Mouse (Mus musculus): Measurements from ENCODE around the gene Nsf.
"Not testable (repeated sequence)": the region's sequence is repeated elsewhere in the genome, so short reads cannot be mapped to it uniquely, and the experiment has no call there.

Gene Nsf

GRCm38 (mm10) chr11:103953896-103954292, at the start of gene Nsf:
Nsf (minus strand) TSS chr11:103954056.
- DNase-seq (ENCODE audit: low read depth, low spot score): peak; percentile 73

GRCm38 (mm10) chr11:104003397-104003796, 49.5 kb upstream of the Nsf start:
- DNase-seq (ENCODE audit: low read depth, low spot score): no peak

- no peak for DNase-seq (ENCODE audit: low read depth, low spot score)
Measured at GRCm38 (mm10) chr11:104002191-104002590, 48.3 kb upstream of the Nsf start.

- DNase-seq (ENCODE audit: low read depth, low spot score): no peak
Measured at GRCm38 (mm10) chr11:104001395-104001955, 47.6 kb upstream of the Nsf start.

GRCm38 (mm10) chr11:104000667-104001394, 47.0 kb upstream of the Nsf start:
- DNase-seq (ENCODE audit: low read depth, low spot score): peak; percentile 43

GRCm38 (mm10) chr11:103998737-103999136, 44.9 kb upstream of the Nsf start:
- DNase-seq (ENCODE audit: low read depth, low spot score): no peak

- DNase-seq (ENCODE audit: low read depth, low spot score): peak; percentile 34
Measured at GRCm38 (mm10) chr11:103997385-103997784, 43.5 kb upstream of the Nsf start.

- no peak for DNase-seq (ENCODE audit: low read depth, low spot score)
Measured at GRCm38 (mm10) chr11:103992638-103993037, 38.8 kb upstream of the Nsf start.

GRCm38 (mm10) chr11:103990049-103990557, 36.2 kb upstream of the Nsf start:
- DNase-seq (ENCODE audit: low read depth, low spot score): not testable (repeated sequence)

GRCm38 (mm10) chr11:103987423-103987822, 33.6 kb upstream of the Nsf start:
- peak; percentile 71 for DNase-seq (ENCODE audit: low read depth, low spot score)

GRCm38 (mm10) chr11:103984067-103984466, 30.2 kb upstream of the Nsf start:
- DNase-seq (ENCODE audit: low read depth, low spot score): no peak

GRCm38 (mm10) chr11:103981826-103982225, 28.0 kb upstream of the Nsf start:
- no peak for DNase-seq (ENCODE audit: low read depth, low spot score)

- no peak for DNase-seq (ENCODE audit: low read depth, low spot score)
Measured at GRCm38 (mm10) chr11:103979381-103979780, 25.5 kb upstream of the Nsf start.

- no peak for DNase-seq (ENCODE audit: low read depth, low spot score)
Measured at GRCm38 (mm10) chr11:103970876-103971275, 17.0 kb upstream of the Nsf start.

- no peak for DNase-seq (ENCODE audit: low read depth, low spot score)
Measured at GRCm38 (mm10) chr11:103969278-103969677, 15.4 kb upstream of the Nsf start.

GRCm38 (mm10) chr11:103967106-103967735, 13.4 kb upstream of the Nsf start:
- peak; percentile 18 for DNase-seq (ENCODE audit: low read depth, low spot score)

- no peak for DNase-seq (ENCODE audit: low read depth, low spot score)
Measured at GRCm38 (mm10) chr11:103956866-103957265, 3.0 kb upstream of the Nsf start.

- DNase-seq (ENCODE audit: low read depth, low spot score): no peak
Measured at GRCm38 (mm10) chr11:103953032-103953895, 592 bp downstream of the Nsf start.

GRCm38 (mm10) chr11:103952635-103953031, 1.2 kb downstream of the Nsf start:
- no peak for DNase-seq (ENCODE audit: low read depth, low spot score)

GRCm38 (mm10) chr11:103951106-103951505, 2.8 kb downstream of the Nsf start:
- no peak for DNase-seq (ENCODE audit: low read depth, low spot score)

GRCm38 (mm10) chr11:103948952-103949351, 4.9 kb downstream of the Nsf start:
- DNase-seq (ENCODE audit: low read depth, low spot score): no peak

GRCm38 (mm10) chr11:103942740-103943139, 11.1 kb downstream of the Nsf start:
- no peak for DNase-seq (ENCODE audit: low read depth, low spot score)

Measured in skeletal muscle tissue, adult 2 months (tissue).